ENCODE assay signal across 24 mouse cellular contexts in the genomic region with DNA sequence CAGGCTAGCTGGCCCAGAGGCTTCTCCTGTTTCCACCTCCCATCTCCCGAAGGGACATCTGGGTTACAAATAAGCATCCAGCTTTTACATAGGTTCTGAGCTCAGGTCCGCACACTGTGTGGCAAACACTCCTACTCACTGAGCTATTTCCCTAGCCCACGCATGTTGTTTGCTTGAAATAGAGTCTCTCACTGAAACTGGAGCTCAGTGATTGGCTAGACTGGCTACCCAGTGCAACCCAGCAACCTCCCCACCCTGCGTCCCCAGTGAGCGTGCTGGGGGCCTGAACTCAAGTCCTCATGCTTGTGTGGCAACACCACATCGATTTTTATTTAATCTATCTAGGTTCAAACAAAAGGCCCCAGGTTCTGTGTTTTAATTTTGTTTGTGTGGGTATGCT.
DNase-seq lines count a peak whose midpoint lies in the region; ATAC-seq and TF ChIP-seq lines count a peak whose summit lies in the region.
"Had no signal": no experiment of that assay in that cellular context is flagged by ENCODE, and none has a peak within 500 bp of the region (broad histone marks: within the 10 kb centered on the region; RNA-seq: fewer than 3 reads in every experiment).

No protein-coding gene starts in this region.

- no peak for DNase-seq in cerebellum, adult 2 months
- no peak for DNase-seq in cerebellum, adult 9-10 months
- DNase-seq in heart, adult 11 months, result peak; percentile 78
- DNase-seq in heart, postnatal 14 days, result no peak
- DNase-seq in heart, postnatal 10 days, result no peak
- DNase-seq in brain, adult 2 months (ENCODE audit: low read depth, low spot score), result peak; percentile 56
- DNase-seq: adrenal gland, adult 8-10 months; adrenal gland, postnatal 25 days; cerebellum, adult 18-20 months; forebrain, postnatal 0 days; gastrocnemius, postnatal 14 days; heart, adult 2 months; kidney, adult 11 months; kidney, adult 8-10 months had no signal

- intact Hi-C loops in heart, postnatal 14 days (cut with DNase I), result no loop called here
- intact Hi-C loops in heart, postnatal 10 days (cut with DNase I), result no loop called here

- TF ChIP-seq POLR2A in cerebellum, adult 2 months (IDR thresholded peaks at IDR 0.05; ENCODE audit: borderline replicate concordance, insufficient read depth, low read length), result no peak

- H3K4me1 ChIP-seq in cerebellum, adult 2 months (ENCODE audit: control insufficient read depth, insufficient read depth, low read length), result peaks cover 33% of the 10 kb centered on the region
- peaks cover 25% of the 10 kb centered on the region for H3K4me1 ChIP-seq in heart, embryonic 15.5 days (replicated peaks)
- H3K4me1 ChIP-seq: embryonic facial prominence, embryonic 12.5 days; hindbrain, embryonic 10.5 days; intestine, embryonic 15.5 days had no signal

- H3K27ac ChIP-seq in cerebellum, adult 2 months (ENCODE audit: insufficient read depth, low read length), result peak overlapping the region; percentile 25; the same call in 1 of the 2 replicates
- H3K27ac ChIP-seq in heart, embryonic 15.5 days, result peak overlapping the region; percentile 60; the same call in 1 of the 2 replicates
- H3K27ac ChIP-seq: embryonic facial prominence, embryonic 12.5 days; embryonic facial prominence, embryonic 15.5 days; heart, adult 2 months; hindbrain, embryonic 10.5 days; hindbrain, embryonic 13.5 days; intestine, embryonic 15.5 days had no signal

- no peaks in the 10 kb centered on the region for H3K27me3 ChIP-seq in cerebellum, adult 2 months (ENCODE audit: control insufficient read depth, insufficient read depth, low read length)
- no peaks in the 10 kb centered on the region for H3K27me3 ChIP-seq in heart, embryonic 15.5 days
- H3K27me3 ChIP-seq: embryonic facial prominence, embryonic 12.5 days; embryonic facial prominence, embryonic 15.5 days; heart, embryonic 12.5 days; hindbrain, embryonic 13.5 days; intestine, embryonic 15.5 days had no signal

- whole genome bisulfite sequencing in cerebellum, adult 2 months, result 92% methylated on average over 6 of the region's 6 CpGs
- 76% methylated on average over 6 of the region's 6 CpGs for WGBS in heart, embryonic 15.5 days

- no peak for TF ChIP-seq CTCF in cerebellum, adult 2 months (IDR thresholded peaks at IDR 0.05; ENCODE audit: borderline replicate concordance, insufficient read depth, low read depth, low read length)

- ATAC-seq in heart, embryonic 15.5 days (replicated peaks; ENCODE audit: insufficient number of reproducible peaks, insufficient read depth, low FRiP score, low read depth), result no peak
- ATAC-seq: activated CD4-positive, CD25-positive, alpha-beta regulatory T cell, adult 4 months; forebrain, embryonic 14.5 days; forebrain, postnatal 0 days; hindbrain, embryonic 16.5 days; intestine, embryonic 15.5 days had no signal

- no peak overlapping the region for H3K4me3 ChIP-seq in cerebellum, adult 2 months (replicated peaks; ENCODE audit: insufficient read depth, low read depth, low read length)
- H3K4me3 ChIP-seq in heart, embryonic 15.5 days, result no peak overlapping the region
- H3K4me3 ChIP-seq: embryonic facial prominence, embryonic 12.5 days; embryonic facial prominence, embryonic 15.5 days; heart, adult 2 months; heart, embryonic 12.5 days; hindbrain, embryonic 10.5 days; hindbrain, embryonic 13.5 days; intestine, embryonic 15.5 days had no signal

- H3K9ac ChIP-seq in heart, embryonic 15.5 days, result no peak overlapping the region
- H3K9ac ChIP-seq: embryonic facial prominence, embryonic 12.5 days; embryonic facial prominence, embryonic 15.5 days; forebrain, postnatal 0 days; heart, embryonic 12.5 days; hindbrain, embryonic 13.5 days; intestine, embryonic 15.5 days had no signal

- H3K4me2 ChIP-seq in heart, embryonic 15.5 days, result no peak overlapping the region
- H3K4me2 ChIP-seq: embryonic facial prominence, embryonic 12.5 days; embryonic facial prominence, embryonic 15.5 days; heart, embryonic 12.5 days; hindbrain, embryonic 13.5 days; intestine, embryonic 15.5 days had no signal

- H3K9me3 ChIP-seq in heart, embryonic 15.5 days (replicated peaks), result no peaks in the 10 kb centered on the region
- H3K9me3 ChIP-seq: embryonic facial prominence, embryonic 12.5 days; embryonic facial prominence, embryonic 15.5 days; heart, embryonic 12.5 days; hindbrain, embryonic 10.5 days; hindbrain, embryonic 13.5 days; intestine, embryonic 15.5 days had no signal

- peaks cover 9% of the 10 kb centered on the region; the same call in 1 of the 2 replicates for H3K36me3 ChIP-seq in heart, embryonic 15.5 days
- H3K36me3 ChIP-seq: embryonic facial prominence, embryonic 12.5 days; intestine, embryonic 15.5 days had no signal

Comparison
In these comparisons a context has a peak if more than half of its experiments do, and no peak if none do; other contexts are left out.
1. DNase-seq: peak in heart, adult 11 months (single experiment) and brain, adult 2 months (single experiment); none in cerebellum, adult 2 months (0 of 2), cerebellum, adult 9-10 months (single experiment), heart, postnatal 14 days (0 of 2) and heart, postnatal 10 days (0 of 2).